Mouse (Mus musculus) megakaryocyte, embryonic 14.5 days (primary cell): ENCODE results near the gene Rpusd1.

Experiments used
- FLI1 ChIP-seq: IDR thresholded peaks from 2 replicates; pipeline ENCODE4 v1.6.1; 2012; ENCODE audit warnings: low read length, inconsistent platforms, mixed read lengths
- GATA1 ChIP-seq: IDR thresholded peaks from 3 replicates; pipeline ENCODE4 v1.6.1; 2012; ENCODE audit warnings: mixed read lengths, low read length, inconsistent platforms, borderline replicate concordance

DNA sequence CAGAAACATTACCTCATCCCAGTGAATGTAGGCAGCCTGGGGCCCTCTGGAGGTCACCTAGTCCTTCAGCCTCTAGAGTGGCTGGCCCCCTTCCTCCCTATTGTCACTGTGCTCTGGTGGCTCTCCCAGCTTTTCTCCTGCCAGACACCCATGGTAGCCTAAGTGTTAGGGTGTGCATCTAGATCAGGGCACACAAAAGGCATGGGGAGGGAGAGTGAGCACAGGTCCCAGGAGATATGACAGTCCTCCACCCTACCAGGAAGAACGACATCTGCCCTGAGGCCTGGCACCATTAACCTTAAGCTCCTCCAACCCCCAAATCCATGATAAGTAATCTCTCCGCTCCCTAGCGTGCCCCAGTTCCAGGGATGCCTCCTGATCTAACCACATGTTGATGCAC is 11.8 kb upstream of the Rpusd1 start:
- TF ChIP-seq GATA1 = no peak
- no peak for TF ChIP-seq FLI1
